Mouse (Mus musculus) limb, embryonic 11.5 days (tissue): Measurements from ENCODE around the gene Olfr316. TPM values are rescaled to one million over a fixed set of nuclear protein-coding genes. Genes with fewer than 3 reads are reported as not detected.

ENCODE experiments used
- ATAC-seq: fragments of 200-750 bp; cut with Nextera tagmentation; 2 replicates; pipeline ENCODE4 v1.8.0; 2017; ENCODE audit warnings: low read depth; ENCODE audit not compliant: insufficient number of reproducible peaks, low FRiP score, low TSS enrichment
- DNase-seq: peaks from one replicate; pipeline ENCODE4 v3.0.0-alpha.2; 2015; ENCODE audit warnings: low spot score
- H3K27ac ChIP-seq: fragments of 300-500 bp; sonication (generic); replicated peaks from 2 replicates; pipeline ENCODE4 v1.5.1; 2014; ENCODE audit warnings: low read depth, mild to moderate bottlenecking, low read length
- H3K27me3 ChIP-seq: fragments of 300-500 bp; sonication (generic); 2 replicates; pipeline ENCODE4 v1.6.1; 2014; ENCODE audit warnings: mild to moderate bottlenecking, low read length, mixed read lengths; ENCODE audit not compliant: control insufficient read depth, insufficient read depth
- H3K36me3 ChIP-seq: fragments of 300-500 bp; sonication (generic); 2 replicates; pipeline ENCODE4 v1.6.1; 2014; ENCODE audit warnings: mild to moderate bottlenecking, low read length, moderate library complexity, mixed read lengths; ENCODE audit not compliant: control insufficient read depth, insufficient read depth
- H3K4me1 ChIP-seq: fragments of 300-500 bp; sonication (generic); 2 replicates; pipeline ENCODE4 v1.6.1; 2014; ENCODE audit warnings: low read length, mixed read lengths; ENCODE audit not compliant: control insufficient read depth, insufficient read depth
- H3K4me2 ChIP-seq: fragments of 300-500 bp; sonication (generic); 2 replicates; pipeline ENCODE4 v1.6.1; 2014; ENCODE audit warnings: low read depth, mild to moderate bottlenecking, moderate library complexity; ENCODE audit not compliant: severe bottlenecking
- H3K4me3 ChIP-seq: fragments of 300-500 bp; sonication (generic); 2 replicates; pipeline ENCODE4 v1.5.1; 2014; ENCODE audit warnings: low read depth, low read length
- H3K9ac ChIP-seq: fragments of 300-500 bp; sonication (generic); 2 replicates; pipeline ENCODE4 v1.6.1; 2014; ENCODE audit warnings: mild to moderate bottlenecking, low read length
- H3K9me3 ChIP-seq: fragments of 300-500 bp; sonication (generic); 2 replicates; pipeline ENCODE4 v1.6.1; 2016; ENCODE audit warnings: low read length; ENCODE audit not compliant: control insufficient read depth
- WGBS: fragments of 180-500 bp; shearing (Covaris S2); extraction: QIAGEN DNeasy Blood & Tissue Kit; methylation state at CpG from one replicate; pipeline ENCODE4 v1.1.7; 2014; 5-methylcytosine and 5-hydroxymethylcytosine counted together
- polyA plus RNA-seq: library from polyadenylated mRNA; unstranded; fragments of >200 nt; fragmentation: Nextera tagmentation; extraction: Ambion mirVana; gene quantifications from 2 replicates; pipeline ENCODE4 v1.2.1, GENCODE M21; 2014

Gene Olfr316
- polyA plus RNA-seq, 1 experiment from 2014 or later: not detected

DNA sequence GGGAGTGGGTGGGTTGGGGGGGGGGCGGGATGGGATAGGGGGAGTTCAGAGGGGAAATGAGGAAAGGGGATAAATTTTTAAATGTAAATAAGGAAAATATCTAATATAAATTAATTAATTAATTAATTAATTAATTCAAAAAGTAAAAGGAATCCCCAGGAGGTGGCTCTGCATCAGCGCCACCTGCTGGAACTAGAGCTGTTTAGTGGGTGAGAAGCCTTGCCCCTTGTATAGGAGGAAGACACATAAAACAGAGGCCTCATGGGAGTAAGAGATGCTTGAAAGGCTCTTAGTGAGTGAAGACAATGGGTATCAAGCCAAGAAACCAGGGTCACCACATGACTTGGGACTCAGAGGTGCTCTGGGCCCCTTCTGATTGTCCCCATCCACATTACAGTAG is 43.3 kb downstream of the Olfr316 start:
- 93% methylated on average over 2 of the region's 2 CpGs for WGBS
- ATAC-seq (no peak), DNase-seq (no peak)
- Histone ChIP-seq H3K9me3 (no peaks in the 10 kb centered on the region), H3K9ac (no peak overlapping the region), H3K4me3 (no peak overlapping the region), H3K27me3 (no peaks in the 10 kb centered on the region), H3K4me2 (no peak overlapping the region), H3K4me1 (no peaks in the 10 kb centered on the region), H3K36me3 (no peaks in the 10 kb centered on the region), H3K27ac (no peak overlapping the region)

- 84% methylated on average over 7 of the region's 7 CpGs for WGBS
- H3K27ac ChIP-seq: no peak overlapping the region
Measured at GRCm38 (mm10) chr11:58796850-58797249, 44.3 kb downstream of the Olfr316 start.

GRCm38 (mm10) chr11:58799747-58800146 is 47.2 kb downstream of the Olfr316 start:
- Histone ChIP-seq H3K27ac (no peak overlapping the region), H3K4me3 (no peak overlapping the region), H3K4me1 (no peaks in the 10 kb centered on the region), H3K36me3 (no peaks in the 10 kb centered on the region), H3K9me3 (no peaks in the 10 kb centered on the region), H3K9ac (no peak overlapping the region), H3K4me2 (no peak overlapping the region), H3K27me3 (no peaks in the 10 kb centered on the region)
- ATAC-seq: no peak
- WGBS: 81% methylated on average over 5 of the region's 5 CpGs
- no peak for DNase-seq

More at GRCm38 (mm10) chr11:58796850-58797249, 44.3 kb downstream of the Olfr316 start:
- no peaks in the 10 kb centered on the region for H3K36me3 ChIP-seq
- H3K9me3 ChIP-seq: no peaks in the 10 kb centered on the region
- H3K4me1 ChIP-seq: no peaks in the 10 kb centered on the region
- H3K4me2 ChIP-seq: no peak overlapping the region
- DNase-seq: no peak
- no peaks in the 10 kb centered on the region for H3K27me3 ChIP-seq
- H3K9ac ChIP-seq: no peak overlapping the region
- no peak for ATAC-seq
- H3K4me3 ChIP-seq: no peak overlapping the region

GRCm38 (mm10) chr11:58801558-58802228 is 49.2 kb downstream of the Olfr316 start, which contains the start of gene Fam183b:
TSS of gene Fam183b (minus strand) at chr11:58801960.
- Histone ChIP-seq H3K9ac (no peak within 1 kb of the TSS), H3K4me3 (no peak within 1 kb of the TSS), H3K4me2 (no peak within 1 kb of the TSS), H3K36me3 (no peaks in the 10 kb centered on the region), H3K27ac (no peak within 1 kb of the TSS), H3K4me1 (no peaks in the 10 kb centered on the region), H3K9me3 (no peaks in the 10 kb centered on the region), H3K27me3 (no peaks in the 10 kb centered on the region)
- 46% methylated on average over 14 of the region's 14 CpGs for WGBS
- ATAC-seq (no peak), DNase-seq (peak; percentile 24)

GRCm38 (mm10) chr11:58803871-58804270 is 51.3 kb downstream of the Olfr316 start:
- no peak for ATAC-seq
- Histone ChIP-seq H3K9me3 (no peaks in the 10 kb centered on the region), H3K4me3 (no peak overlapping the region), H3K9ac (no peak overlapping the region), H3K4me1 (no peaks in the 10 kb centered on the region), H3K27ac (no peak overlapping the region), H3K4me2 (no peak overlapping the region), H3K27me3 (no peaks in the 10 kb centered on the region), H3K36me3 (no peaks in the 10 kb centered on the region)
- no peak for DNase-seq
- 63% methylated on average over 4 of the region's 4 CpGs for WGBS

GRCm38 (mm10) chr11:58804393-58804792 is 51.9 kb downstream of the Olfr316 start:
- 75% methylated on average over 2 of the region's 2 CpGs for WGBS

More at GRCm38 (mm10) chr11:58804393-58804792, 51.9 kb downstream of the Olfr316 start:
- no peak overlapping the region for H3K27ac ChIP-seq
- H3K4me1 ChIP-seq: no peaks in the 10 kb centered on the region
- H3K36me3 ChIP-seq: no peaks in the 10 kb centered on the region
- no peaks in the 10 kb centered on the region for H3K9me3 ChIP-seq
- DNase-seq: no peak
- H3K27me3 ChIP-seq: no peaks in the 10 kb centered on the region
- H3K4me3 ChIP-seq: no peak overlapping the region
- H3K9ac ChIP-seq: no peak overlapping the region
- H3K4me2 ChIP-seq: no peak overlapping the region
- ATAC-seq: no peak

Other genes with a start within 250 kb of the Olfr316 start
- gene Olfr330, start 217.9 kb upstream of the Olfr316 start, polyA plus RNA-seq: not detected in 2 replicates
- not detected in 2 replicates for gene Olfr329-ps, start 206.3 kb upstream of the Olfr316 start, polyA plus RNA-seq
- 0.09 TPM in 1 of 2 replicates, not detected in the other for gene Olfr328, start 197.1 kb upstream of the Olfr316 start, polyA plus RNA-seq
- gene Olfr224, start 182.2 kb upstream of the Olfr316 start, polyA plus RNA-seq: not detected in 2 replicates
- gene Olfr325, start 175.0 kb upstream of the Olfr316 start, polyA plus RNA-seq: not detected in 2 replicates
- not detected in 2 replicates for gene Olfr324, start 157.6 kb upstream of the Olfr316 start, polyA plus RNA-seq
- gene 2210407C18Rik, start 136.7 kb upstream of the Olfr316 start, polyA plus RNA-seq: not detected in 2 replicates
- not detected in 2 replicates for gene Olfr323, start 122.2 kb upstream of the Olfr316 start, polyA plus RNA-seq
- 0.08 and 0.38 TPM in 2 replicates for gene Trim58, start 112.3 kb upstream of the Olfr316 start, polyA plus RNA-seq
- gene Olfr322, start 94.0 kb upstream of the Olfr316 start, polyA plus RNA-seq: not detected in 2 replicates
- gene Olfr320, start 71.6 kb upstream of the Olfr316 start, polyA plus RNA-seq: not detected in 2 replicates
- not detected in 2 replicates for gene Olfr319, start 53.6 kb upstream of the Olfr316 start, polyA plus RNA-seq
- not detected in 2 replicates for gene Olfr318, start 28.7 kb upstream of the Olfr316 start, polyA plus RNA-seq
- gene Olfr317, start 13.5 kb upstream of the Olfr316 start, polyA plus RNA-seq: 0.07 TPM in 1 of 2 replicates, not detected in the other
- gene Olfr315, start 20.5 kb downstream of the Olfr316 start, polyA plus RNA-seq: not detected in 2 replicates
- gene Olfr314, start 30.2 kb downstream of the Olfr316 start, polyA plus RNA-seq: not detected in 2 replicates
- not detected in 2 replicates for gene Fam183b, start 49.2 kb downstream of the Olfr316 start, polyA plus RNA-seq
- gene Olfr313, start 62.3 kb downstream of the Olfr316 start, polyA plus RNA-seq: not detected in 2 replicates
- gene Olfr312, start 76.5 kb downstream of the Olfr316 start, polyA plus RNA-seq: not detected in 2 replicates
- gene Olfr311, start 86.5 kb downstream of the Olfr316 start, polyA plus RNA-seq: not detected in 2 replicates
- 12.0 and 15.2 TPM in 2 replicates for gene Gm12258, start 94.4 kb downstream of the Olfr316 start, polyA plus RNA-seq
- gene 2810021J22Rik, start 114.5 kb downstream of the Olfr316 start, polyA plus RNA-seq: 9.4 and 10.4 TPM in 2 replicates
- gene Zfp39, start 151.5 kb downstream of the Olfr316 start, polyA plus RNA-seq: 8.7 and 11.1 TPM in 2 replicates
- not detected in 2 replicates for gene Btnl10, start 165.2 kb downstream of the Olfr316 start, polyA plus RNA-seq
- gene Rnf187, start 186.2 kb downstream of the Olfr316 start, polyA plus RNA-seq: 269 and 275 TPM in 2 replicates
- gene Hist3h2ba, start 196.2 kb downstream of the Olfr316 start, polyA plus RNA-seq: 8.8 and 11.1 TPM in 2 replicates
- 17.9 and 19.2 TPM in 2 replicates for gene Hist3h2a, start 202.0 kb downstream of the Olfr316 start, polyA plus RNA-seq
- gene Trim17, start 202.0 kb downstream of the Olfr316 start, polyA plus RNA-seq: 0.25 and 0.27 TPM in 2 replicates
- 19.0 and 20.5 TPM in 2 replicates for gene Trim11, start 225.4 kb downstream of the Olfr316 start, polyA plus RNA-seq